Mouse (Mus musculus): ENCODE measurements around the gene R3hcc1l. TPM values are rescaled to one million over a fixed set of nuclear protein-coding genes. Genes with fewer than 3 reads are reported as not detected.
A peak's percentile ranks its signal among the peaks of the same experiment; 100 is the strongest.

The R3hcc1l gene
- total RNA-seq, 2 experiments from 2014 or later, result 11.0 to 12.8 TPM

- no peak for DNase-seq
- intact Hi-C loops (cut with DNase I), result no loop called here
Measured at GRCm38 (mm10) chr19:42538911-42539310, 20.4 kb downstream of the R3hcc1l start.

GRCm38 (mm10) chr19:42539414-42540189 is 21.0 kb downstream of the R3hcc1l start:
- peak in 1 of 2 experiments; percentile 21 for DNase-seq
- intact Hi-C loops (cut with DNase I), result no loop called here

GRCm38 (mm10) chr19:42540649-42541048 is 22.1 kb downstream of the R3hcc1l start:
- intact Hi-C loops (cut with DNase I), result no loop called here
- DNase-seq, result no peak

DNA sequence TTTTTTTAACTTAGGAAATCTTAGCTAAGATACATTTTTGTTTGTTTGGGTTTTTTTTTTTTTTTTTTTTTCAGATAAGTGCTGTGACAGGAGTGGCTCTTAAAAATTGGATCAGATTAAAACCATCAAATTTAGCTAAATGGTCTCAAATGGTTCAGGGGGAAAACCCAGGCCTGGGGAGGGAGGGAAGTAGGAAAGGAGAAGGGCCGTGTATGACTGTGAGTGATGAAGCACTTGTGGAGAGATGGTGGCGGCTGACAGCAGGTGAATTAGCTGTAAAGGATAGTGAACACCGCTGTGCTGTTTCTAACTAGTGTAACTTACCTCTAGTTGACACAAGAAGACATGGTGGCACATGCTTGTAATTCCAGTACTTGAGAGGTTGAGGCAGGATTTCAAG is 40.1 kb downstream of the R3hcc1l start:
- intact Hi-C loops (cut with DNase I), result no loop called here
- DNase-seq, result no peak

GRCm38 (mm10) chr19:42561991-42562390 is 43.4 kb downstream of the R3hcc1l start:
- intact Hi-C loops (cut with DNase I), result no loop called here
- DNase-seq, result no peak

GRCm38 (mm10) chr19:42562981-42563380 is 44.4 kb downstream of the R3hcc1l start:
- no peak for DNase-seq
- intact Hi-C loops (cut with DNase I), result no loop called here

- no peak for DNase-seq
- intact Hi-C loops (cut with DNase I), result no loop called here
Measured at GRCm38 (mm10) chr19:42563726-42564270, 45.2 kb downstream of the R3hcc1l start.

- no peak for DNase-seq
- intact Hi-C loops (cut with DNase I), result no loop called here
Measured at GRCm38 (mm10) chr19:42566283-42567019, 47.9 kb downstream of the R3hcc1l start.

- intact Hi-C loops (cut with DNase I), result no loop called here
- no peak for DNase-seq
Measured at GRCm38 (mm10) chr19:42567020-42567419, 48.5 kb downstream of the R3hcc1l start.

- intact Hi-C loops (cut with DNase I), result no loop called here
- no peak for DNase-seq
Measured at GRCm38 (mm10) chr19:42569076-42569475, 50.5 kb downstream of the R3hcc1l start.

DNA sequence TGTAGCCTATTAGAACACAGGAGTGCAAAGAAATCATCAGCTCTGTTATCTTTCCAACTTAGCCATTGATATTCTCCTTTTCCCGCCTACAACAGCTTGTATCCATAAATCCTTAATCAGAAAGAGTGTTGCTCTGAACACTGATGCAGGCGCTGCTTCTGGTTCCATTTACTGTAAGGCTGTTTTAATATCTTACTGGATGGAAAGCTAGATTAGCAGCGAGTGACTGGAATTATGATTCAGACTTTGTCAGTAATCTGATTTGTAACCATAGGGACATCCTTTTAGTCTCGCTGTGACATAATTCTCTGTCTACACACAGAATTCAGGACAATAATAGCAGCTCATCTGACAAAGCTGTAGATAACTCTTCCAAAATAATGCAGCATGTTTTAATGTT is 52.7 kb downstream of the R3hcc1l start:
- no peak for DNase-seq
- intact Hi-C loops (cut with DNase I), result no loop called here

- no peak for DNase-seq
- intact Hi-C loops (cut with DNase I), result no loop called here
Measured at GRCm38 (mm10) chr19:42575317-42575716, 56.8 kb downstream of the R3hcc1l start.

- intact Hi-C loops (cut with DNase I), result no loop called here
- no peak for DNase-seq
Measured at GRCm38 (mm10) chr19:42576856-42577255, 58.3 kb downstream of the R3hcc1l start.

DNA sequence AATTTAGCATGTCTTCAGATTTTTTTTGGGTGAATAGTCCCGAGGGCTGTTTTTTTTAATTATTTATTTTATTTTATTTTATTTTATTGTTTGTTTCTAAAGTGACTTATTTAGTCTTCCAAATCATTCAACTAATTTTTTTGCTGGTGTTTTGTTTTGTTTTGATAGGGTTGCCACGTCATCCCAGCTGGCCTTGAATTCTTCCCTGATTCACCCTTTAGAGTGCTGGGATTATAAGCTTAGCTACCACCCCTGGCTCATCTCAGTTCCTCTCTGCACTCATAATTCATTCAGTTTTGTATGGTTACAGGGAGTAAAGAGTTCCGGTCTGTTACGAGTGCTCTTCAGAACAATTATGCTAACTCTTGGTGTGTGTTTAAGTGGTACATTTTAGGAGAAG is 60.1 kb downstream of the R3hcc1l start:
- no peak for DNase-seq
- intact Hi-C loops (cut with DNase I), result no loop called here

DNA sequence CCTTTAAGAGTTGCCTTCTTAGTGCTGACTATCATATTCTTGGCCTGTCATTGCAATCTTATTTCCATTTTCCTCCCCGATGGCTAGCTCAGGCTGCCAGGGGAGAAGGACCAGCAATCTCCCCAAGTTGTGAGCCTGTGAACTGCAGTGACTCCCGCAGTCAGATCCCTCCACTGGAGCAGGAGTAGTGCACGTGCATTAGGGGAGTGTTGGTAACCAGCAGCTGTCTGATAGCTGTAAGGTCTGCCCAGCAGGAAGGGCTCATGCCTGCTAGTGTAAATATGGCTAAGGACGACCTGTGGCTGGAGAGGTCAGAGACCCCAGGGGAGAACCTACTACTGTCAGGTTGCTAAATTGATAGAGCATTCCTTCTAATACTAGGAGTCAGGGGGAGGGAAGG is 62.1 kb downstream of the R3hcc1l start:
- intact Hi-C loops (cut with DNase I), result no loop called here
- no peak for DNase-seq

DNA sequence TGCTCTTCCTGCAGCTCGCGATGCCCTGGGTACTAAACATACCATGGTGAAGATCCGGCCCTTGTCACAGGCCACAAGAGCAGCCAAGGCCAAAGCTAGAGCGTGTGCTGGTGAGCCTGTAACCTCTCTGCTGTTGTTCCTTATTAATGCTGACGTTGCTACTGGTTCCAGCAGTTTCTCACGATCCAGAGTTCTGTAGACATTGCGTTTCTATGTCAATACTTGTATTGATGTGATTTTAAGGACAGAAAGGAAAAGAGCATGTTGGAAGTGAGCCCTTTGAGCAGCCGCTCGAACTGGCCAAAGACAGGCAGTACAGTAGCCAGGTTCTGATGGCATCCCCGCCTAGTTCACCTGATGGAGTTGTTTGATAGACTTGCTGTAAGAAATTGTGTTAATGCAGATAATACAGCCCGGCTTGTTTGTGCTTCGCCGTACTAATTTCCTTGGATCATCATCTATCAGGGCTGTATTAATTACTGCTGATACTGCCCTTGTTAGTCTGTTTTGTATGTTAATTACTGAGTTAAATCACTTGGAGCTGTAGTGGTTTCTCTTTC is 64.3 kb downstream of the R3hcc1l start:
- no peak for DNase-seq
- intact Hi-C loops (cut with DNase I), result no loop called here

DNA sequence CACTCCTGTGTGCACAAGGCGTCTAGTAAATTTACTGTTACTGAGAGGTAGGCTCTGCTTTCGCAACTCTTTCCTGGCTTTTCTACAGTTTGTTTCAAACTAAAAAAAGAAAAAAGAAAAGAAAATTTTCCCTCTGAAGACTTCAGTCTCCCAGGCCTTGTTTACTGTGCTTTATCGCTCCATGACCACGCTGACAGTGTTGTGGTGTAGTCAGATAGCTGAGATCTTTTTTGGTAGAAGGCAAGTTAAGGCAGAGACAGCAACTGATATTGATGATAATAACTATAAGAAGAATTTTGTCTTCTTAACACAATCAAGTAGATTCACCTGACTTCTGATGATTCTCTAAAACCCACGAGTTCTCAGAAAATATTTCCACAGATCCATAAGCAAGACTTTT is 65.1 kb downstream of the R3hcc1l start:
- intact Hi-C loops (cut with DNase I), result no loop called here
- no peak for DNase-seq

DNA sequence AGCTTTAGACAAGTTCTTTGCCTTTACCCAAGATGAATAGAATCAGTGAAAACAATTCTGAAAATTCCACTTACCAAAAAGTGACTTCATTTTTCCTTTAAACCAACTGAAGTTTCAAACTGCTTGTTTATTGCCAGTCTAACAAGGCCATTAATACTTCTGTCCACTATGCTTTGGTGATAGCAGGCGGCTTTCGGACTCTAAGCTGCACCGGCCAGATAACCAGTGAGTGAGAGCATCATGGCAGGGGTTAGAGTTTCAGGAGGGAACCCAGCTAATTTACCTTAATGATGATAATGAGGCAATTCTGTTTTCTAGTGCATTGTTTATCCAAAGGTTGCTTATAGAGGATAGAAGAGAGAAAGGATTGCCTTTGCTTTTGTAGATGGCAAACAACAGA is 65.6 kb downstream of the R3hcc1l start:
- no peak for DNase-seq
- intact Hi-C loops (cut with DNase I), result no loop called here

- DNase-seq, result no peak
- intact Hi-C loops (cut with DNase I), result no loop called here
Measured at GRCm38 (mm10) chr19:42587704-42588103, 69.1 kb downstream of the R3hcc1l start.

DNA sequence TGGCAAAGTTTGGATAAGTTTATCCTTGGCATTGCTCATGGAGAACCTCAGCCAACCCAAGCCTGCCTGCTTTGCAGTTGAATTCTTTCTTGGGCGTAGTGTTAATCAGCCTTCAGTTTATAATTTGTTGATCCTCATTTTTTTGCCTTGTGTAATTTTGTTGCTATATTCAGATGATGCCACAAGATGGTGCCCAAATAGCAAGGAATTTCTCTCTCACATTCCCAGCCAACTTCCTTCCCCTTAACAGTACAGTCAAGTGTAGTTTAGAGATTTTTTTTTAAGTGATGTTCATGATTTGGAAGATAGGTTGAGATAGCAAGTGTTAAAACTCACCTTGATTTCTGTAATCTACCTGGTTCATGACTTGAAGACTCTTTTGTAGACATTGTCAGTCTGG is 70.7 kb downstream of the R3hcc1l start:
- intact Hi-C loops (cut with DNase I), result no loop called here
- no peak for DNase-seq

DNA sequence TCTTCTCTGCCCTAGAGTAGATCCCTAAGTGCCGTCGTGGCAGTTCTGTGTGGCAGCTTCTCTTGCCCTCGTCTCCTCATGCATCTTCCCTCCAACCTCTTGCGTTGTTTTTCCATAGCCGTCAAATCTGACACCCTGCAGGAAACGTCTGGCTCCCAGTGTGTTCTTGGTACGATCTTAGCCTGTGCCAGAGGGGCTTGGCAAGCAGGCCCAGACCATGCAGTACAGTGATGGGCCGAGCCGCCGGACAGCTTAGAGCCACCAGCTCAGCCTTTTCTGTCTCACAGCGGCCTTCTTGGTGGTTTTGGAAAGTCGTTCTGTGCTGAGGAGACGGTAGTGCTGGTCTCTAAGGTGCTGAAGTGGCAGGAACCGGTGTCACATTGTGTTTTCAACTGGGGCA is 73.0 kb downstream of the R3hcc1l start:
- DNase-seq, result no peak
- intact Hi-C loops (cut with DNase I), result loop anchor here (2.0 to 5.0 kb wide), 2 partner anchors 63 to 156 kb away; no protein-coding TSS in a partner anchor
